Mouse (Mus musculus) spleen, embryonic (tissue): ENCODE data around the gene Tk2.

Source experiments
- CTCF ChIA-PET: fragments of 350-600 bp; sonication (Branson Sonifier 250); formaldehyde crosslinking; loops from one replicate; lab custom pipeline; 2022; lab: Charles Lee

Gene Tk2

GRCm38 (mm10) chr8:104227048-104227447 is 21.3 kb downstream of the Tk2 start:
- CTCF ChIA-PET: no interaction called here

GRCm38 (mm10) chr8:104219806-104220205 is 28.6 kb downstream of the Tk2 start:
- CTCF ChIA-PET: no interaction called here

- CTCF ChIA-PET: interaction anchor here (0.5 to 0.7 kb wide), 2 partner anchors 121 to 440 kb away, joined by 3 read pairs; no protein-coding TSS in a partner anchor
Observed at GRCm38 (mm10) chr8:104219079-104219478, 29.3 kb downstream of the Tk2 start.

GRCm38 (mm10) chr8:104217601-104218000 is 30.8 kb downstream of the Tk2 start:
- CTCF ChIA-PET: interaction anchor here (0.7 kb wide), 1 partner anchor 70 kb away, joined by 8 read pairs; no protein-coding TSS in a partner anchor

- CTCF ChIA-PET: interaction anchor here (0.6 kb wide), 1 partner anchor 967 kb away, joined by 4 read pairs; no protein-coding TSS in a partner anchor
Observed at GRCm38 (mm10) chr8:104205292-104205691, 43.1 kb downstream of the Tk2 start.

- CTCF ChIA-PET: no interaction called here
Observed at GRCm38 (mm10) chr8:104202320-104202719, 46.0 kb downstream of the Tk2 start.

GRCm38 (mm10) chr8:104201622-104202021 is 46.7 kb downstream of the Tk2 start:
- CTCF ChIA-PET: no interaction called here

GRCm38 (mm10) chr8:104199802-104200201 is 48.6 kb downstream of the Tk2 start:
- CTCF ChIA-PET: interaction anchor here (0.6 kb wide), 1 partner anchor 16 kb away, joined by 7 read pairs; no protein-coding TSS in a partner anchor

GRCm38 (mm10) chr8:104191496-104191895 is 56.9 kb downstream of the Tk2 start:
- CTCF ChIA-PET: no interaction called here

- CTCF ChIA-PET: no interaction called here
Observed at GRCm38 (mm10) chr8:104190777-104191468, 57.4 kb downstream of the Tk2 start.

GRCm38 (mm10) chr8:104188459-104188858 is 59.9 kb downstream of the Tk2 start:
- CTCF ChIA-PET: no interaction called here

- CTCF ChIA-PET: no interaction called here
Observed at GRCm38 (mm10) chr8:104187622-104188021, 60.7 kb downstream of the Tk2 start.

- CTCF ChIA-PET: no interaction called here
Observed at GRCm38 (mm10) chr8:104186827-104187226, 61.5 kb downstream of the Tk2 start.

- CTCF ChIA-PET: no interaction called here
Observed at GRCm38 (mm10) chr8:104184905-104185304, 63.5 kb downstream of the Tk2 start.

GRCm38 (mm10) chr8:104177054-104177453 is 71.3 kb downstream of the Tk2 start:
- CTCF ChIA-PET: no interaction called here
